Mouse (Mus musculus): Measurements from ENCODE around the gene Gnb1.

DNA sequence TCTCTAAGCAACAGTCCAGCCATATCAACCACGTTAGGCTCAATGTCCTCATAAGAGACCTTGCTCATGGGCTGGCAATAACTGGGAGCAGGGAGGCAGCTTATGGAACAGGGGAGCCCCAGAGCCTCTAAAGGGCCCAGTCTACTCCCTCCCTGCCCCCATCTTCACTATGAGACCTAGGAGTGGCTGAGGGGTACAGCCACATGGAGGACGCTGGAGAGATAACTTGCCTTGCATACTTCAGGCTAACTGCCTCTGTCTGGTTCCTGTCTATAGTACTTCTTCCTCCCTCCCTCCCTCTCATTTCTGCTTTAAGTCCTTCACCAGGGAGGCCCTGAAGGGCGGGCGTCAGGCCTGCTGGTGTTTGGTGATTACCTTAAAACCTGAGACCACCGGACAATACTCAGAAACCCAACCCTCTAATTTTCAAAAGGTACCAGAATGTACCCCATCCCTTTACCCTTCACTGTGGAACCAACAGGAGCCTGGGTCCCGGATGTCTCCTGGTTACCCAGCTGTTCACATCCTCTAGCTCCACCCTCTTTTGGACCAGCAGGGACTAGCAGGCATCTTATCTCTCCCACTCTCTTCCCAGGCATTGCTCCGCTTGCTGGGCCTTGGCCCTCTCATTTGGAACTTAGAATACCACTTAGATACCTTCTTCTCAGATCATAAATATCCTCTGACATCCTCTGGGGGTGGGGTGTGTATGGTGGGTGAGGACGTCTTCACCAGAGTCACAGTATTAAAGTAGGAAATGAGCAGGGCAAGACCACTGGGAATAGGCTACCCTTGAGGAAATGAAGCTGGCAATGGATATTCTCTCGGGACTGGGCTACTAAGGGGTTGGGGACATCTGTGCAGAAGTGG, 1.8 kb upstream of the Gnb1 start:
- TF ChIP-seq EP300 (IDR thresholded peaks at IDR 0.05; ENCODE audit: insufficient read depth, low read depth, low read length) (no peak), CTCF (IDR thresholded peaks at IDR 0.05) (no peak)

All from heart, adult 2 months (tissue).